Mouse (Mus musculus) liver, embryonic 14.5 days (tissue): ENCODE measurements around the gene Gpam.

Source experiments
- CTCF ChIP-seq: IDR thresholded peaks from 2 replicates; pipeline ENCODE4 v1.5.1; 2016; ENCODE audit warnings: antibody characterized with exemption, low read depth, control low read depth
- EP300 ChIP-seq: IDR thresholded peaks from 2 replicates; pipeline ENCODE4 v1.6.1; 2016; ENCODE audit warnings: antibody characterized with exemption, low read depth

GRCm38 (mm10) chr19:55123001-55123536, 4.0 kb downstream of the Gpam start:
- TF ChIP-seq CTCF (no peak), EP300 (no peak)
